Mouse (Mus musculus): ENCODE measurements around the gene Crim1.

DNA sequence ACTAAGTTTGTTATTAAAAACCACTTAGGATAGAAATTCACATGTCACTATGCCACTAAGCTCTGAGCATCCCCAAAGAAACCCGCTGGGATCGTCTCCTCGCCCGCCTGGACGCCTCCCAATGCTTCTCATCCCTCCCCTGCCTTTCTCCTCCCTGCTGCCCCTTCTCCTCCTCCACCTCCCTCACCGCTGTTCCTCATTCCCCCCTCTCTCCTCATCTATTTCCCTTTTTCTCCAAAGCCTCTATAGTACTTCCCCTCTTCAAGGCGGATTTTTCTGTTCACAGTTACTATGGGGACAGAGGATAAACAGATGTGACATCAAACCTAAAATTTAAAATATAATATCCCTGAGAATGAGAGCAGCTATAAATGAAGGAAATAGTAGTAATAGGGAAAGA is 65.1 kb downstream of the Crim1 start:
- TF ChIP-seq EP300 (IDR thresholded peaks at IDR 0.05; ENCODE audit: insufficient read depth, low read depth, low read length) = no peak
- no peak for TF ChIP-seq CTCF (IDR thresholded peaks at IDR 0.05; ENCODE audit: low read depth, low read length)
- TF ChIP-seq POLR2A (IDR thresholded peaks at IDR 0.05; ENCODE audit: insufficient read depth, low read length) = no peak
